Mouse (Mus musculus): ENCODE measurements around the gene Rps27a.

Gene Rps27a

DNA sequence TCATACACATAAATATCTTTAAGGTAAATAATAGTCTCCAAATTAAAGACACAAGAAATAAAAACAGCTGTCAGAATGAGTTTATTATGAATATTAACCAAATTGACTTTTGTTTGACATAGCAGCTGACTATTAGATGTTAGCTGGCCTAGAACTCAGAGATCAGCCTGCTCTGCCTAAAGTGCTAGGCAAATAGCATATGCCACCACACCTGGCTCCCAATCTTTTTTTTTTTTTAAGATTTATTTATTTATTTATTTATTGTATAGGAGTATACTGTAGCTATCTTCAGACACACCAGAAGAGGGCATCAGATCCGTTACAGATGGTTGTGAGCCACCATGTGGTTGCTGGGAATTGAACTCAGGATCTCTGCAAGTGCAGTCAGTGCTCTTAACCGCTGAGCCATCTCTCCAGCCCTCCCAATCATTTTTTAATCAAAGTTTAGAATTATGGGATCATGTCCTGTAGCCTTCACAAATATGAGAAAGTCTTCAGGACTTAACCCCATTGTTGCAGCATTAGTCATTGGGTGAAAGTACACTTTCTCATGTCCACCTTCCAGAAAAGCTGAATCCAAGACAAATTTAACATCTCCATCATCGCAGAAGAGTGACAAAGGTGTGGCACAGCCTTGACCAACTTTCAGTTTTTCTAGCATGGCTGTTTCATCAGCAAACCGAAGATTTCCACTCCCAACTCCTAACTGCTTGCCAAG lies 34.9 kb downstream of the Rps27a start:
- DNase-seq (ENCODE audit: low read depth, low spot score), result no peak

DNA sequence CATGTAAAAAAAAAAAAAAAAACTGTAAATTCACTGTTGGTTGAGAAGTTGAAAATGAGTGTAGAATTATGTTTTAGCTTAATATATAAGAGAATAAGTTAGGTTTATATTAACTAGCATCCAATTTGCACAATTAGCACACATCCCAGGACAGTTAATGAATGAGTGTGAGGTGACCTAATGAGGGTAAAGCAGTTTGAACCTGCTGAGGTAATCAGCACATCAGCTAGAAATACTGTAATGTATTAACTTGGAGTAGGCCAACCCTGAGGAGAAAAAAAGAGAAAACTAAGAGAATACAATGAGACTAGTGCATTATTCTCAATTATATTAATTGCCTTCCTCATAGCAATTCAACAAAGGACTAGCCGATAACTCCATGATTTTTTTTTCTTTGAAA lies 38.5 kb downstream of the Rps27a start:
- DNase-seq (ENCODE audit: low read depth, low spot score), result no peak

DNA sequence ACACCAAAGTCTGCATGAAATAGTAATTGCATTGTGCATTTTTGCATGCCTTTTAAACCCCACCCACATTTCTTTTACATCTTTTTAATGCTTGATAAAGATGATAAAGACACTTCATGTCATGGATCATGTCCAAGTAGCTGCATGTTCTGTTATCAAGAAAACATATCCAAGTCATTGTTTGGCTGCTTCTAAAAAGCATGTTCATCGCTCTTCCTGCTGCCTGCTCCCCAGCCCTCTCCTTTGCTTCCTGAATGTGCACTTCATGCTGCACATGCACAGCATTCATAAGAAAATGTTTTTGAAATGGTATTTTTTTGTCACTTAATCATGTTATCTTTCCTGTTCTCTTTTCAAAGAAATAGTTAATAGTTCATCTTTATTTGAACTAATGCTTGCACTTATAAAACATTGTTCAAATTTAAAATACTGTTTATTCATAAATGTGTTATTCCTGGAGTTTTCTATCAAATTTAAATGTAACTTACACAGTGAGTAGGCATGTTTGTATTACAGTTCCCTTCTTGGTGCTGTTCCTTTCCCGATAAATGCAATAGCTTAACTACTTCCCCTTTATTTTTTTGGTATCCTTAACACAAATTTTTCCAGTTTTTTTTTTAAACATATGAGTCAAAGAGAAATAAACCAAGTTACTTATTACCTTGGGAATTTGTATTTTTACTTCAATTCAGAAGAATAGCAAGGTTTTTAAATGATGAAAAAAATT lies 42.8 kb downstream of the Rps27a start:
- no peak for DNase-seq (ENCODE audit: low read depth, low spot score)

- no peak for DNase-seq (ENCODE audit: low read depth, low spot score)
Measured at GRCm38 (mm10) chr11:29503948-29504893, 43.7 kb downstream of the Rps27a start.

- DNase-seq (ENCODE audit: low read depth, low spot score), result no peak
Measured at GRCm38 (mm10) chr11:29496962-29497361, 50.9 kb downstream of the Rps27a start.

Measured in retina, adult 2 months (tissue).